Mouse (Mus musculus): ENCODE results near the gene Gm49318. TPM values are rescaled to one million over a fixed set of nuclear protein-coding genes. Genes with fewer than 3 reads are reported as not detected.

Gm49318 gene
- polyA plus RNA-seq, 1 experiment, result not detected

DNA sequence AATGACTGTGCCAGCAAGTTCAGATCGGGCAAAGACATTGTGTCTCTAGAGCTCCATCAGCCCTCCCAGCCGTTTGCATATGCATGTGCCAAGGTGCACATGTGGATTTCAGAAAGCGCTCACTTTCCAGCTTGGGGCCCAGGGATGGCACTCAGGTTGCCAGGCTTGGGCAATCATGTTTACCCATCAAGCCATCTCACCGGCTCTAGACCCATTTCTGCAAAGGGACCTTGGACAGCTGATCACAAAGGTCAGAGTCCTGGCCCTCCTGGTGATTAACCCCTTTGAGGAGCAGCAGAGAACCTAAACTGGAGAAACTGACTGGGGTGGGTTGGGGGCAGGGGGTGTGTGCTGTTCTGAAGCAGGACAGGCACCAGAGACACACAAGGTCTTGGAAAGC lies 78.8 kb downstream of the Gm49318 start:
- TF ChIP-seq CTCF (IDR thresholded peaks at IDR 0.05; ENCODE audit: control insufficient read depth, insufficient read depth, insufficient replicate concordance, low read depth, low read length), result no peak
- no peak for TF ChIP-seq POLR2A (IDR thresholded peaks at IDR 0.05; ENCODE audit: control insufficient read depth, low read depth, low read length)
- H3K4me3 ChIP-seq (ENCODE audit: control insufficient read depth, low read depth, low read length), result no peak overlapping the region; the same call in 1 of the 2 replicates
- peaks cover 5% of the 10 kb centered on the region; the same call in 1 of the 2 replicates for H3K27me3 ChIP-seq (ENCODE audit: control insufficient read depth, insufficient read depth, low read length)
- no peak overlapping the region for H3K27ac ChIP-seq (ENCODE audit: control insufficient read depth, insufficient read depth, low read depth, low read length)
- H3K36me3 ChIP-seq (ENCODE audit: control insufficient read depth, insufficient read depth, low read length), result peaks cover 2% of the 10 kb centered on the region
- peaks cover 26% of the 10 kb centered on the region for H3K4me1 ChIP-seq (ENCODE audit: control insufficient read depth, insufficient read depth, low read length)

DNA sequence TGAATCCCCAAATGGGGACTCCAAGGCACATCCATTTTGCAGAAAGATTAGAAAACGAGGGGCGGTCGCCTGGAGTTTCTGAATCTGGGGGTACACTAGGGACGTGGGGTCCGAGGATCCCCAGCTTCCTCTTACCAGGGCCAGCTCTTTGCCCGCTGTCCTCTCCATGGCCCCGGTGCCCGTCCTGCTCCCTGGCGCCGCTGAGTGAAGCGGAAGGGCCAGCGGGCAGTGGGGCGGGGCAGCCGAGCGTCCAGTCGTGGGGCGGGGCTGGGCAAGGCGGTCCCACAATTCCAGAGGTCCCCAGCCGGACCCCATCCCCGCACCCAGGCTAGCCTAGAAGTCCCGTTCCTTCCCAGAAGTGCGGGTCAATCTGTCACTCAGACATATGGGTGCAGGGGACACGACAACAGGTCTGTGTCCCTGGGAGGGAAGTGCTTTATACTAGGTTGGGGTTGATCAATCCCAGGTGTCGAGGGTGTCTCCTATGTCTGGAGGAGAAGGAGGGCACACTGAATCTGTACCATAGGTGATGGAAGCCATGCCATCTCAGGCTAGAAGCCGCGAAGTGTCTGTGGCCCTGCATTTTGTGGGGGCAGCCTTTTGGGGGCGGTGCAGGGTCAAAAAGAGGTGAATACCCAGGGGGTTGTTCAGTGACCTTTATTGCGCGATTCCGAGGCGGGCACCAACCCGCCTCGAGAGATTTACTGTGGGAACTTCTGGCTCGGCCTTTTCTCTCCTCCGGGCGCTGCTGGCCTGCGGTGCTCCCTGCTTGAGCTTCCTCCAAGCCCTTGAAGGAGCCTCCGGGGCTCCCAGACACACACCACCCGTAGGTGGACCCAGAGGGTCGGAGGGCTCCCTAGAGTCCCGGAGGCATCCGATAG lies 81.6 kb downstream of the Gm49318 start, which contains the start of gene Rgl3:
Rgl3 (minus strand) TSS at position 217 of the 881 bp plus-strand sequence.
- no peak within 1 kb of the TSS for H3K27ac ChIP-seq (ENCODE audit: control insufficient read depth, insufficient read depth, low read depth, low read length)
- peaks cover 5% of the 10 kb centered on the region; the same call in 1 of the 2 replicates for H3K27me3 ChIP-seq (ENCODE audit: control insufficient read depth, insufficient read depth, low read length)
- peak within 1 kb of the TSS; percentile 47 for H3K4me3 ChIP-seq (ENCODE audit: control insufficient read depth, low read depth, low read length)
- H3K36me3 ChIP-seq (ENCODE audit: control insufficient read depth, insufficient read depth, low read length), result peaks cover 2% of the 10 kb centered on the region
- peaks cover 26% of the 10 kb centered on the region for H3K4me1 ChIP-seq (ENCODE audit: control insufficient read depth, insufficient read depth, low read length)
- TF ChIP-seq POLR2A (IDR thresholded peaks at IDR 0.05; ENCODE audit: control insufficient read depth, low read depth, low read length) (no peak), CTCF (IDR thresholded peaks at IDR 0.05; ENCODE audit: control insufficient read depth, insufficient read depth, insufficient replicate concordance, low read depth, low read length) (no peak)

DNA sequence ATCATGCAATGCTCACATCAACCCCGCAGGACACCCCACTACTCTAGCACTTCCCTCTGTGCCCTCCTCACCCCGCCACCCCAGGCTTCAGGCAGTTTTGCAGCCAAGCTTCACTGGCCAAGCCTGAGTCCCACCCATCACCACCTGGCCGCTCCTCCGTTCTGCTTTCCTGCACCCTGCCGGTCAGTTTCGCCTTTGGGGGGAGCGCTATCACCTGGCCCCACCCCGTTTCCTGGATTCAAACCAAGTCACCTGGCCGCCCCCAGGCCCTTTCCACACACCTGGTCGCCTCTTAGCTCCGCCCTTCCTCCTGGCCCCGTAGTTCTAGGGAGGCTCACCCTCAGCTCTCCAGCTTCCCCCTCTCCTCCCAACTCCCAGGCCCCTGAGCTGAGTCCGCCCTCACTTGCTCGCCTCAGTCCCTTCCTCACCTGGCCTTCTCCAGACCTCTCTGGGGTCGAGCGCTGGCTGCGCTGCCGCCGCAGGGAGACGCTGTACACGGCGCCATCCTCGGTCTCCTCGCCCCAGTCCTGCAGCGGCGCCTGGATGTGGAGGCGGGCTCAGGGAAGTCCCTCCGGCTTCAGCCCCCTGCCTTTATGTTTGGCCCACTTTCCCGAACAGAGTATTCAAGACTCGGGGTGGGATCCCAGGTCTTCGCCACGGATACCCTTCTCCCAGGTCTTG lies 82.5 kb downstream of the Gm49318 start:
- no peak overlapping the region for H3K27ac ChIP-seq (ENCODE audit: control insufficient read depth, insufficient read depth, low read depth, low read length)

DNA sequence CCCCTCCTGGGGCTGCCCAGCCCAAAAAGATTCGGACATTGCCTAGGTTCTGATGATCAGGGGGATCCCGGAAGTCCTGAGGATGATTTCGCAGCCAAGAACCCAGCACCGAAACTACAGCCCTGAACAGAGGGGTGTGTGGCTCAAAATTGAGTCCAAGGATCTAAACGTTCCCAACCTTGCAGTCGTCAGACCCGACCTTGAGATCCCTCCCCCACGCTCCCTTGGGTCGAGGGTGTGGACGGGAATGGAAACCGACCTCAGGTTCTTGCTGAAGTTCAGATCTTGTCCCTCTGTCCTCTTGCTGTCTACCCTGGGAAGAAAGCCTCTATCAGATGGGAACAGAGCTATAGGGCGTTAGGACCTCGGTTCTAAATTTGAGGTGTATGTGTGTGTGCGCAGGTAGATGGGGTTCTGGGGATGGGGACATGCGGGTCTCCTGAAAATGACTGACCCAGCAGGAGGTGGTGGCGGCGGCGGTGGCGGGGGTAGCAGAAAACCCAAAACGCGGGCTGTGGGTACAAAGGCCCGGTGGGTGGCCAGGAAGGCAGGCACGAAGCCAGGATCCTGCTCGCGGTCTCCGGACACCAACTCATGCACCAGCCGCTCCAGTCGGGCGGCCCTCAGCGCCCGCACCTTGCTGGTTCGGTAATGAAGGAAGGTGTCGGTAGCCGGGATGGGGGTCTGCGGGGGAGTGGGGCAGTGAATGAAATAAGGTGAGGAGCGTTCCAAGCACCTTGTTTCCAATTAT lies 83.3 kb downstream of the Gm49318 start:
- Histone ChIP-seq H3K27me3 (ENCODE audit: control insufficient read depth, insufficient read depth, low read length) (peaks cover 5% of the 10 kb centered on the region; the same call in 1 of the 2 replicates), H3K4me1 (ENCODE audit: control insufficient read depth, insufficient read depth, low read length) (peaks cover 26% of the 10 kb centered on the region), H3K36me3 (ENCODE audit: control insufficient read depth, insufficient read depth, low read length) (peaks cover 2% of the 10 kb centered on the region), H3K27ac (ENCODE audit: control insufficient read depth, insufficient read depth, low read depth, low read length) (no peak overlapping the region), H3K4me3 (ENCODE audit: control insufficient read depth, low read depth, low read length) (no peak overlapping the region)
- TF ChIP-seq POLR2A (IDR thresholded peaks at IDR 0.05; ENCODE audit: control insufficient read depth, low read depth, low read length), result no peak

More for the DNA sequence above, 82.5 kb downstream of the Gm49318 start:
- Histone ChIP-seq H3K4me1 (ENCODE audit: control insufficient read depth, insufficient read depth, low read length) (peaks cover 26% of the 10 kb centered on the region), H3K27me3 (ENCODE audit: control insufficient read depth, insufficient read depth, low read length) (peaks cover 5% of the 10 kb centered on the region; the same call in 1 of the 2 replicates), H3K36me3 (ENCODE audit: control insufficient read depth, insufficient read depth, low read length) (peaks cover 2% of the 10 kb centered on the region), H3K4me3 (ENCODE audit: control insufficient read depth, low read depth, low read length) (peak overlapping the region; percentile 8)
- TF ChIP-seq POLR2A (IDR thresholded peaks at IDR 0.05; ENCODE audit: control insufficient read depth, low read depth, low read length), result no peak
- no peak for TF ChIP-seq CTCF (IDR thresholded peaks at IDR 0.05; ENCODE audit: control insufficient read depth, insufficient read depth, insufficient replicate concordance, low read depth, low read length)

Other genes with a start within 250 kb of the Gm49318 start
- gene Angptl8, start 235.7 kb downstream of the Gm49318 start, polyA plus RNA-seq (2012; rRNA removed), result not detected in 2 replicates
- 41.5 and 46.0 TPM in 2 replicates for gene Dock6, start 218.6 kb downstream of the Gm49318 start, polyA plus RNA-seq (2012; rRNA removed)
- gene Rab3d, start 153.1 kb downstream of the Gm49318 start, polyA plus RNA-seq (2012; rRNA removed), result 21.2 and 22.7 TPM in 2 replicates
- gene Ccdc159, start 143.8 kb downstream of the Gm49318 start, polyA plus RNA-seq (2012; rRNA removed), result 72.0 and 74.9 TPM in 2 replicates
- 296 and 312 TPM in 2 replicates for gene Tmem205, start 143.7 kb downstream of the Gm49318 start, polyA plus RNA-seq (2012; rRNA removed)
- 33.3 and 39.3 TPM in 2 replicates for gene Plppr2, start 134.2 kb downstream of the Gm49318 start, polyA plus RNA-seq (2012; rRNA removed)
- 4.7 and 5.1 TPM in 2 replicates for gene Swsap1, start 115.5 kb downstream of the Gm49318 start, polyA plus RNA-seq (2012; rRNA removed)
- gene Epor, start 107.8 kb downstream of the Gm49318 start, polyA plus RNA-seq (2012; rRNA removed), result 1.5 and 1.9 TPM in 2 replicates
- 3.9 and 5.2 TPM in 2 replicates for gene Rgl3, start 81.8 kb downstream of the Gm49318 start, polyA plus RNA-seq (2012; rRNA removed)
- gene Ccdc151, start 68.6 kb downstream of the Gm49318 start, polyA plus RNA-seq (2012; rRNA removed), result 38.5 and 46.0 TPM in 2 replicates
- gene Prkcsh, start 68.5 kb downstream of the Gm49318 start, polyA plus RNA-seq (2012; rRNA removed), result 41.2 and 43.3 TPM in 2 replicates
- gene Elavl3, start 19.2 kb downstream of the Gm49318 start, polyA plus RNA-seq (2012; rRNA removed), result 1.8 and 1.9 TPM in 2 replicates
- gene Zfp653, start 117 bp upstream of the Gm49318 start, polyA plus RNA-seq (2012; rRNA removed), result 43.1 and 44.9 TPM in 2 replicates
- 71.6 and 72.6 TPM in 2 replicates for gene Ecsit, start 14.2 kb upstream of the Gm49318 start, polyA plus RNA-seq (2012; rRNA removed)
- 5.8 and 22.3 TPM in 2 replicates for gene Cnn1, start 28.0 kb upstream of the Gm49318 start, polyA plus RNA-seq (2012; rRNA removed)
- 1,299 and 1,403 TPM in 2 replicates for gene Elof1, start 45.9 kb upstream of the Gm49318 start, polyA plus RNA-seq (2012; rRNA removed)
- 8.2 and 10.7 TPM in 2 replicates for gene Acp5, start 64.5 kb upstream of the Gm49318 start, polyA plus RNA-seq (2012; rRNA removed)
- gene Pigyl, start 85.6 kb upstream of the Gm49318 start, polyA plus RNA-seq (2012; rRNA removed), result 64.8 and 73.5 TPM in 2 replicates
- gene Zfp872, start 116.8 kb upstream of the Gm49318 start, polyA plus RNA-seq (2012; rRNA removed), result 0.05 and 0.16 TPM in 2 replicates
- 8.5 and 9.4 TPM in 2 replicates for gene Zfp809, start 154.5 kb upstream of the Gm49318 start, polyA plus RNA-seq (2012; rRNA removed)
- 0.02 and 0.05 TPM in 2 replicates for gene Zfp599, start 188.6 kb upstream of the Gm49318 start, polyA plus RNA-seq (2012; rRNA removed)
- 2.5 and 2.6 TPM in 2 replicates for gene Zfp810, start 236.4 kb upstream of the Gm49318 start, polyA plus RNA-seq (2012; rRNA removed)